Mouse (Mus musculus) lung, embryonic 16.5 days (tissue): ENCODE data around the gene Ubxn7. TPM values are rescaled to one million over a fixed set of nuclear protein-coding genes. Genes with fewer than 3 reads are reported as not detected.
A peak's percentile ranks its signal among the peaks of the same experiment; 100 is the strongest.
"Not testable (repeated sequence)": the region's sequence is repeated elsewhere in the genome, so short reads cannot be mapped to it uniquely, and the experiment has no call there.

ENCODE experiments used
- ATAC-seq: fragments of 200-750 bp; cut with Nextera tagmentation; 2 replicates; pipeline ENCODE4 v1.8.0; 2017; ENCODE audit warnings: low read depth, mild to moderate bottlenecking, moderate library complexity
- H3K27ac ChIP-seq: fragments of 300-500 bp; sonication (generic); 2 replicates; pipeline ENCODE4 v1.5.1; 2014; ENCODE audit warnings: mild to moderate bottlenecking, control low read depth, low read length
- H3K27me3 ChIP-seq: fragments of 300-500 bp; sonication (generic); 2 replicates; pipeline ENCODE4 v1.6.1; 2014; ENCODE audit warnings: low read depth, low read length, mixed read lengths; ENCODE audit not compliant: control insufficient read depth, insufficient read depth
- H3K36me3 ChIP-seq: fragments of 300-500 bp; sonication (generic); 2 replicates; pipeline ENCODE4 v1.6.1; 2014; ENCODE audit warnings: low read length; ENCODE audit not compliant: control insufficient read depth, insufficient read depth
- H3K4me1 ChIP-seq: fragments of 300-500 bp; sonication (generic); replicated peaks from 2 replicates; pipeline ENCODE4 v1.6.1; 2014; ENCODE audit warnings: low read length, mixed read lengths; ENCODE audit not compliant: control insufficient read depth, insufficient read depth
- H3K4me2 ChIP-seq: fragments of 300-500 bp; sonication (generic); 2 replicates; pipeline ENCODE4 v1.6.1; 2014; ENCODE audit warnings: low read depth, low read length, control low read depth
- H3K4me3 ChIP-seq: fragments of 300-500 bp; sonication (generic); 2 replicates; pipeline ENCODE4 v1.5.1; 2014; ENCODE audit warnings: mild to moderate bottlenecking, low read length, control low read depth
- H3K9ac ChIP-seq: fragments of 300-500 bp; sonication (generic); 2 replicates; pipeline ENCODE4 v1.6.1; 2014; ENCODE audit warnings: low read length, control low read depth
- H3K9me3 ChIP-seq: fragments of 300-500 bp; sonication (generic); 2 replicates; pipeline ENCODE4 v1.6.1; 2016; ENCODE audit warnings: low read length; ENCODE audit not compliant: control insufficient read depth
- WGBS: fragments of 180-500 bp; shearing (Covaris S2); extraction: QIAGEN DNeasy Blood & Tissue Kit; methylation state at CpG from one replicate; pipeline ENCODE4 v1.1.7; 2014; 5-methylcytosine and 5-hydroxymethylcytosine counted together
- polyA plus RNA-seq: library from polyadenylated mRNA; unstranded; fragments of >200 nt; fragmentation: Nextera tagmentation; extraction: Ambion mirVana; gene quantifications from 2 replicates; pipeline ENCODE4 v1.2.1, GENCODE M21; 2015

Ubxn7 gene
- polyA plus RNA-seq: 22.5 and 25.4 TPM in 2 replicates

GRCm38 (mm10) chr16:32332040-32332555 lies at the start of gene Ubxn7:
Gene Ubxn7 (plus strand): TSS chr16:32332257.
- ATAC-seq: peak; percentile 98
- H3K27me3 ChIP-seq: no peaks in the 10 kb centered on the region
- peaks cover 4% of the 10 kb centered on the region; the same call in 1 of the 2 replicates for H3K4me1 ChIP-seq
- H3K9ac ChIP-seq: peak within 1 kb of the TSS; percentile 95
- peak within 1 kb of the TSS; percentile 84 for H3K4me3 ChIP-seq
- peak within 1 kb of the TSS; percentile 94 for H3K27ac ChIP-seq
- H3K4me2 ChIP-seq: peak within 1 kb of the TSS; percentile 65
- no peaks in the 10 kb centered on the region for H3K9me3 ChIP-seq
- no peaks in the 10 kb centered on the region for H3K36me3 ChIP-seq
- 1% methylated on average over 47 of the region's 52 CpGs for WGBS

GRCm38 (mm10) chr16:32282608-32283007 lies 49.4 kb upstream of the Ubxn7 start:
- Histone ChIP-seq H3K36me3 (peaks cover 32% of the 10 kb centered on the region), H3K27ac (no peak overlapping the region), H3K4me1 (peaks cover 10% of the 10 kb centered on the region), H3K9ac (no peak overlapping the region), H3K4me3 (no peak overlapping the region), H3K27me3 (no peaks in the 10 kb centered on the region), H3K9me3 (peaks cover 4% of the 10 kb centered on the region), H3K4me2 (no peak overlapping the region)
- no peak for ATAC-seq

- no peaks in the 10 kb centered on the region for H3K4me1 ChIP-seq
- WGBS: 93% methylated on average over 4 of the region's 4 CpGs
- H3K27me3 ChIP-seq: no peaks in the 10 kb centered on the region
- H3K4me2 ChIP-seq: no peak overlapping the region
- H3K4me3 ChIP-seq: no peak overlapping the region
- no peak overlapping the region for H3K27ac ChIP-seq
- no peak for ATAC-seq
- no peak overlapping the region for H3K9ac ChIP-seq
- no peaks in the 10 kb centered on the region; the same call in 1 of the 2 replicates for H3K9me3 ChIP-seq
- H3K36me3 ChIP-seq: peaks cover 33% of the 10 kb centered on the region
Measured at GRCm38 (mm10) chr16:32291821-32292220, 40.2 kb upstream of the Ubxn7 start.

GRCm38 (mm10) chr16:32299617-32300016 lies 32.4 kb upstream of the Ubxn7 start:
- not testable (repeated sequence) for ATAC-seq, H3K9me3 ChIP-seq, H3K27ac ChIP-seq, H3K4me2 ChIP-seq, H3K4me3 ChIP-seq, H3K27me3 ChIP-seq, H3K9ac ChIP-seq, H3K4me1 ChIP-seq
- WGBS: 94% methylated on average over 4 of the region's 4 CpGs
- H3K36me3 ChIP-seq: peaks cover 33% of the 10 kb centered on the region

GRCm38 (mm10) chr16:32303046-32303445 lies 29.0 kb upstream of the Ubxn7 start:
- Histone ChIP-seq H3K4me2 (no peak overlapping the region), H3K27ac (no peak overlapping the region), H3K36me3 (peaks cover 14% of the 10 kb centered on the region), H3K9ac (no peak overlapping the region), H3K9me3 (no peaks in the 10 kb centered on the region), H3K27me3 (no peaks in the 10 kb centered on the region), H3K4me1 (no peaks in the 10 kb centered on the region), H3K4me3 (no peak overlapping the region)
- no peak for ATAC-seq
- 56% methylated on average over 1 of the region's 1 CpGs for WGBS

GRCm38 (mm10) chr16:32303886-32304285 lies 28.2 kb upstream of the Ubxn7 start:
- WGBS: 93% methylated on average over 7 of the region's 7 CpGs
- no peak for ATAC-seq
- peaks cover 9% of the 10 kb centered on the region for H3K36me3 ChIP-seq
- no peak overlapping the region for H3K27ac ChIP-seq
- no peaks in the 10 kb centered on the region for H3K4me1 ChIP-seq
- no peaks in the 10 kb centered on the region for H3K9me3 ChIP-seq
- H3K9ac ChIP-seq: no peak overlapping the region
- H3K27me3 ChIP-seq: no peaks in the 10 kb centered on the region
- H3K4me2 ChIP-seq: no peak overlapping the region
- no peak overlapping the region for H3K4me3 ChIP-seq

- H3K4me3 ChIP-seq: no peak overlapping the region
- H3K4me1 ChIP-seq: no peaks in the 10 kb centered on the region
- no peak overlapping the region for H3K4me2 ChIP-seq
- no peaks in the 10 kb centered on the region for H3K27me3 ChIP-seq
- H3K9me3 ChIP-seq: no peaks in the 10 kb centered on the region
- no peak overlapping the region for H3K27ac ChIP-seq
- H3K9ac ChIP-seq: no peak overlapping the region
- 71% methylated on average over 4 of the region's 4 CpGs for WGBS
- ATAC-seq: no peak
- H3K36me3 ChIP-seq: no peaks in the 10 kb centered on the region
Measured at GRCm38 (mm10) chr16:32311970-32312369, 20.1 kb upstream of the Ubxn7 start.

GRCm38 (mm10) chr16:32312386-32312785 lies 19.7 kb upstream of the Ubxn7 start:
- WGBS: 34% methylated on average over 5 of the region's 5 CpGs
- Histone ChIP-seq H3K36me3 (no peaks in the 10 kb centered on the region), H3K9ac (no peak overlapping the region), H3K27me3 (no peaks in the 10 kb centered on the region), H3K4me2 (no peak overlapping the region), H3K4me1 (no peaks in the 10 kb centered on the region), H3K27ac (no peak overlapping the region), H3K4me3 (no peak overlapping the region), H3K9me3 (no peaks in the 10 kb centered on the region)
- no peak for ATAC-seq

- WGBS: 64% methylated on average over 4 of the region's 4 CpGs
Measured at GRCm38 (mm10) chr16:32312859-32313258, 19.2 kb upstream of the Ubxn7 start.

GRCm38 (mm10) chr16:32316601-32317000 lies 15.5 kb upstream of the Ubxn7 start:
- WGBS: 78% methylated on average over 2 of the region's 2 CpGs
- no peaks in the 10 kb centered on the region for H3K27me3 ChIP-seq
- no peak overlapping the region for H3K27ac ChIP-seq

More at GRCm38 (mm10) chr16:32312859-32313258, 19.2 kb upstream of the Ubxn7 start:
- Histone ChIP-seq H3K4me3 (no peak overlapping the region), H3K36me3 (no peaks in the 10 kb centered on the region), H3K9ac (no peak overlapping the region), H3K27me3 (no peaks in the 10 kb centered on the region), H3K27ac (no peak overlapping the region), H3K4me1 (no peaks in the 10 kb centered on the region), H3K9me3 (no peaks in the 10 kb centered on the region), H3K4me2 (no peak overlapping the region)
- no peak for ATAC-seq

More at GRCm38 (mm10) chr16:32316601-32317000, 15.5 kb upstream of the Ubxn7 start:
- Histone ChIP-seq H3K9me3 (no peaks in the 10 kb centered on the region), H3K4me1 (no peaks in the 10 kb centered on the region), H3K36me3 (no peaks in the 10 kb centered on the region), H3K9ac (no peak overlapping the region), H3K4me2 (no peak overlapping the region), H3K4me3 (no peak overlapping the region)
- no peak for ATAC-seq
